Mouse (Mus musculus) kidney, embryonic 14.5 days (tissue): ENCODE data around the gene Tarm1. TPM values are rescaled to one million over a fixed set of nuclear protein-coding genes. Genes with fewer than 3 reads are reported as not detected.
A peak's percentile ranks its signal among the peaks of the same experiment; 100 is the strongest.

ENCODE experiments used
- ATAC-seq: fragments of 200-750 bp; cut with Nextera tagmentation; 2 replicates; pipeline ENCODE4 v1.8.0; 2017; ENCODE audit warnings: moderate number of reproducible peaks, mild to moderate bottlenecking, moderate TSS enrichment, moderate library complexity; ENCODE audit not compliant: low FRiP score, low TSS enrichment
- H3K27ac ChIP-seq: fragments of 300-500 bp; sonication (generic); 2 replicates; pipeline ENCODE4 v1.5.1; 2014; ENCODE audit warnings: low read depth, mild to moderate bottlenecking, low read length, moderate library complexity, mixed read lengths
- H3K27me3 ChIP-seq: fragments of 300-500 bp; sonication (generic); 2 replicates; pipeline ENCODE4 v1.6.1; 2014; ENCODE audit warnings: mild to moderate bottlenecking, low read length; ENCODE audit not compliant: control insufficient read depth, insufficient read depth
- H3K36me3 ChIP-seq: fragments of 300-500 bp; sonication (generic); 2 replicates; pipeline ENCODE4 v1.6.1; 2014; ENCODE audit warnings: low read length, mixed read lengths; ENCODE audit not compliant: control insufficient read depth, insufficient read depth
- H3K4me1 ChIP-seq: fragments of 300-500 bp; sonication (generic); 2 replicates; pipeline ENCODE4 v1.6.1; 2014; ENCODE audit warnings: low read length, mixed read lengths; ENCODE audit not compliant: control insufficient read depth, insufficient read depth
- H3K4me2 ChIP-seq: fragments of 300-500 bp; sonication (generic); replicated peaks from 2 replicates; pipeline ENCODE4 v1.6.1; 2014; ENCODE audit warnings: low read depth, mild to moderate bottlenecking, low read length
- H3K4me3 ChIP-seq: fragments of 300-500 bp; sonication (generic); 2 replicates; pipeline ENCODE4 v1.5.1; 2014; ENCODE audit warnings: mild to moderate bottlenecking, low read length
- H3K9ac ChIP-seq: fragments of 300-500 bp; sonication (generic); 2 replicates; pipeline ENCODE4 v1.6.1; 2014; ENCODE audit warnings: low read depth, mild to moderate bottlenecking, low read length, moderate library complexity
- H3K9me3 ChIP-seq: fragments of 300-500 bp; sonication (generic); 2 replicates; pipeline ENCODE4 v1.6.1; 2016; ENCODE audit warnings: low read length; ENCODE audit not compliant: control insufficient read depth
- WGBS: fragments of 180-500 bp; shearing (Covaris S2); extraction: QIAGEN DNeasy Blood & Tissue Kit; methylation state at CpG from one replicate; pipeline ENCODE4 v1.1.7; 2014; 5-methylcytosine and 5-hydroxymethylcytosine counted together
- polyA plus RNA-seq: library from polyadenylated mRNA; unstranded; fragments of >200 nt; fragmentation: Nextera tagmentation; extraction: Ambion mirVana; gene quantifications from 2 replicates; pipeline ENCODE4 v1.2.1, GENCODE M21; 2014

Tarm1 gene
- polyA plus RNA-seq: not detected in 2 replicates

DNA sequence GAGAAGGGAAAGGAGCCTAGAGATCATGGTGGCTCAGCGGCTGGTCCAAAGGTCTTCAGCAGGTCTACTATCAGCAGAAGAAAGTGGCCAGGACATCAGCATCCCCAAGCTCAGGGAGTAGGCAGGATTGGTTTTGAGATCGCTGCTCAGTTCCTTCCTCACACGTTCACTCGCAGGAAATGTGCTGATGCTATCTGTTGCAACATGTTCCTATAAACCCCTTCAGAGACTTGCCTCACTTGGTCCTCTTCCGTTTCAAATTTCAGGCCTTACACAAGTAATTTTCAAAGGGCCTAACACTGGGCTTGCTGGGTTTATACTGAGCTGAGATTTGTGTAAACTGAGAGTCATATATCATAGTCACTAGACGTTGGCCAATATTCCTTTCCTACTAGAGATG is at the start of gene Tarm1:
TSS of gene Tarm1 (minus strand) at position 186 of the 400 bp plus-strand sequence.
- Histone ChIP-seq H3K9me3 (no peaks in the 10 kb centered on the region), H3K4me3 (no peak within 1 kb of the TSS), H3K4me1 (no peaks in the 10 kb centered on the region), H3K9ac (no peak within 1 kb of the TSS), H3K27me3 (no peaks in the 10 kb centered on the region), H3K36me3 (no peaks in the 10 kb centered on the region), H3K4me2 (no peak within 1 kb of the TSS), H3K27ac (no peak within 1 kb of the TSS)
- ATAC-seq: no peak
- WGBS: 84% methylated on average over 6 of the region's 6 CpGs

DNA sequence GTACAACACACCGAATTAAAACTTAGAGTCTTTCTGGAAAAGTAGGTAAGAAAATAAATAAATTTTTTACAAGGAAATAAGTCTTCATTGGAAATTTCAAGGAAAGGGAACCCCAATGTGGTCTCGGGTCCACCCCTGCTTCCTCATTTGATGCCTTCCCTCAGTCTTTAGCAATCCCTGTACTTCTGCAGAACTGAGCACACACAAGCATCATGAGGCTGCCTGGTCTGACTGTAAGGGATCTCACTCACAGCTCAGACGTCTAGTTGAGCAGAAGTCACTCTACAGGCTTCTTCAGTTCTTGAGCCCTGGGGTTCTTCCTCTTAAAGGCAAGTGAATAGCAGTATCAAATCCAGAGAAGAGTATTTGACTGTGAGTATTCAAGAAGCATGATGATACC is 3.5 kb upstream of the Tarm1 start:
- Histone ChIP-seq H3K4me1 (no peaks in the 10 kb centered on the region), H3K27ac (no peak overlapping the region), H3K4me2 (no peak overlapping the region), H3K4me3 (no peak overlapping the region), H3K36me3 (no peaks in the 10 kb centered on the region), H3K9ac (no peak overlapping the region), H3K27me3 (no peaks in the 10 kb centered on the region), H3K9me3 (no peaks in the 10 kb centered on the region)
- 78% methylated on average over 3 of the region's 3 CpGs for WGBS
- ATAC-seq: no peak

DNA sequence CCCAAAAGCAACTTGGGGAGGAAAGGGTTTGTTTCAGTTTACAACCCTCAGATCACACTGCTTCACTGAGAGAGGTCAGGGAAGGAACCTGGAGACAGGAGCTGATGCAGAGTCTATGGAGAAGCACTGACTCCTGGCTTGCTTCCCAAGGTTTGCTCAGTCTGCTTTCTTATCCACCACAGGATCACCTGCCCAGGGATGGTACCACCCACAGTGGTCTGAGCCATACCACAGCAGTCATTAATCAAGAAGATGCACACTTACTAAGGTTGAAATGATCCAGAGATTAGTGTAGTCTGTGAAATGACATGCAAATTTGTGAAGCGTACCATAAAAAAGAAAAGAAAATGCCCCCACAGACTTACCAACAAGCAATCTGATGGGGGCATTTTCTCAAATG is 2.0 kb downstream of the Tarm1 start:
- ATAC-seq: no peak
- no peaks in the 10 kb centered on the region for H3K4me1 ChIP-seq
- H3K4me3 ChIP-seq: no peak overlapping the region
- no peak overlapping the region for H3K27ac ChIP-seq
- no peak overlapping the region for H3K4me2 ChIP-seq
- H3K36me3 ChIP-seq: no peaks in the 10 kb centered on the region
- WGBS: 100% methylated on average over 1 of the region's 1 CpGs
- no peaks in the 10 kb centered on the region for H3K9me3 ChIP-seq
- H3K9ac ChIP-seq: no peak overlapping the region
- no peaks in the 10 kb centered on the region for H3K27me3 ChIP-seq

DNA sequence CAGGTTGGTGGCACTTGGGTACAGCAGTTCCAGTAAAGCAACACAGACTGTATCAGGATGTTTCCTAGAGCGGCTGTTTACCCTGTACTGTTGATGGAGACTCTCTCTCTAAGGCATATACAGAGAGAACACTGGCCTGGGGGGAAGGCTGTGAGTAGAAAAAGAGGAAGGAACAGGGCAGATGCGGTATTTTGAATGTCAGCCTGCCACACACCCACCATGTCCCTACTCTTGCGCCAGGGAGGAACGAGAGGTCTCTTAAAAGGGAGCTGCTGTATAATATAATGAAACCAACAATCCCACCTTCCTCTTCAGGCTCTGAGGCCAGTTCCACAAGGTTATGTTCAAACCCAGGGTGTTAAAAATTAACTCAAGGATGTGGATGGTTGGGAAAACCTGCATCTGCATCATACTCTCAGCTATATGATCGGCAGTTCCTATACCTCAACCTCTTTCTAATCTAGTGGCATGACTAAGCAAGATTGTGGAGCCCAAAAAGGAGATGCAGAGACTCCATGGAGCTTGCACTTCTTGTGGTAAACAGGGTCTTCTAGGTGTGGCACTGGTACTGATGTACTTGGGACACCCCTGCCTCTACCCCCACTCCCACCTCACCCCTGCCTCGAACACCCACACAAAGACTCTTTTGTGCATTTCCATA is 20.3 kb downstream of the Tarm1 start:
- Histone ChIP-seq H3K4me3 (no peak overlapping the region), H3K27me3 (no peaks in the 10 kb centered on the region), H3K27ac (no peak overlapping the region), H3K36me3 (no peaks in the 10 kb centered on the region), H3K4me2 (no peak overlapping the region), H3K9ac (no peak overlapping the region), H3K9me3 (no peaks in the 10 kb centered on the region), H3K4me1 (no peaks in the 10 kb centered on the region)
- WGBS: 90% methylated on average over 6 of the region's 6 CpGs
- ATAC-seq: no peak

- WGBS: 69% methylated on average over 5 of the region's 5 CpGs
- Histone ChIP-seq H3K27ac (no peak overlapping the region), H3K9me3 (no peaks in the 10 kb centered on the region), H3K36me3 (no peaks in the 10 kb centered on the region), H3K4me1 (no peaks in the 10 kb centered on the region), H3K27me3 (no peaks in the 10 kb centered on the region), H3K9ac (no peak overlapping the region), H3K4me3 (no peak overlapping the region), H3K4me2 (no peak overlapping the region)
- ATAC-seq: no peak
Measured at GRCm38 (mm10) chr7:3476728-3477127, 25.7 kb downstream of the Tarm1 start.

- peak; percentile 88 for ATAC-seq
- H3K9ac ChIP-seq: no peak overlapping the region; the same call in 1 of the 2 replicates
- WGBS: 4% methylated on average over 19 of the region's 19 CpGs
- H3K27ac ChIP-seq: no peak overlapping the region
- H3K4me2 ChIP-seq: peak overlapping the region; percentile 36
- no peaks in the 10 kb centered on the region for H3K4me1 ChIP-seq
- no peaks in the 10 kb centered on the region for H3K36me3 ChIP-seq
- no peaks in the 10 kb centered on the region for H3K9me3 ChIP-seq
- no peaks in the 10 kb centered on the region for H3K27me3 ChIP-seq
- peak overlapping the region; percentile 13; the same call in 1 of the 2 replicates for H3K4me3 ChIP-seq
Measured at GRCm38 (mm10) chr7:3474291-3475080, 27.9 kb downstream of the Tarm1 start.

DNA sequence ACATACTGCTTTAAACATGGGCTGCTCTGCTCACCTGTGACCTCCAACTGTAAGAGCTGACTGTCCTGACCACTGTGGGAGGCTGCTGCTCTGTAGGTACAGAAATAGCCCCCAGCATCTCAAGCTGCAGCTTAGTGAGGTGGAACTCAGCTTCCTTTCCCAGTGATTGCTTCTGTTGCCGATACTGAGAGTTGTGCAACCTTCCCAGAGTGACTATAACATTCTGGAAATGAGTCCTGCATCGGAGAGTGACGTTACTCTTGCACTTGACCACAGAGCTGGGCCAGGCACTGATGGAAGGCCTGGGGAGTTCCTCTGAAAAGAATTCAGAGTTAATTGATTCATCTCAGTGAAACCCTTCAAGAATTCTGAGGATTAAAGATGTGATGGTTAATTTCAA is 29.6 kb downstream of the Tarm1 start:
- H3K27ac ChIP-seq: no peak overlapping the region
- H3K4me1 ChIP-seq: no peaks in the 10 kb centered on the region
- H3K9ac ChIP-seq: no peak overlapping the region
- no peak overlapping the region for H3K4me3 ChIP-seq
- no peaks in the 10 kb centered on the region for H3K27me3 ChIP-seq
- no peaks in the 10 kb centered on the region for H3K36me3 ChIP-seq
- no peak for ATAC-seq
- no peaks in the 10 kb centered on the region for H3K9me3 ChIP-seq
- no peak overlapping the region for H3K4me2 ChIP-seq
- WGBS: 79% methylated on average over 3 of the region's 3 CpGs

DNA sequence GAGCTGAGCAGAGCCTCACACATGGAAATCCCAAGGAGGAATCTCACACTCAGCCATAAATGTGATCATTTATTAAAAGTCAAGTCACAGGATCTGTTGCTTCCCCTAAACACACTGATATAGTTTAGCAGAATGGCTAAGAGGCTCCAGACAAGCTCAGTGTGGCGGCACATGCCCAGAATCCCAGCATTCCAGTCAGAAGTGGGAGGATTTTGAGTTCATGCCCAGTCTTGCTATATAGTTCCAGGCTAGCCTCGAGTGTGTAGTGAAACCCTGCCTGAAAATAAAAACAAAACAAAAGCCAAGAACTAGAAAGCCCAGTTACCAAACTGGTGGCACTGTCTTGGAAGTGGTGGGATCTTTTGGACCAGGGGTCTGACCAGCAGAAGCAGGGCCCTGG is 33.8 kb downstream of the Tarm1 start:
- WGBS: 62% methylated on average over 2 of the region's 2 CpGs
- no peaks in the 10 kb centered on the region for H3K27me3 ChIP-seq
- no peak overlapping the region for H3K27ac ChIP-seq
- no peaks in the 10 kb centered on the region for H3K36me3 ChIP-seq
- no peak for ATAC-seq
- no peaks in the 10 kb centered on the region for H3K9me3 ChIP-seq
- H3K4me1 ChIP-seq: no peaks in the 10 kb centered on the region
- H3K9ac ChIP-seq: no peak overlapping the region
- no peak overlapping the region for H3K4me2 ChIP-seq
- H3K4me3 ChIP-seq: no peak overlapping the region

DNA sequence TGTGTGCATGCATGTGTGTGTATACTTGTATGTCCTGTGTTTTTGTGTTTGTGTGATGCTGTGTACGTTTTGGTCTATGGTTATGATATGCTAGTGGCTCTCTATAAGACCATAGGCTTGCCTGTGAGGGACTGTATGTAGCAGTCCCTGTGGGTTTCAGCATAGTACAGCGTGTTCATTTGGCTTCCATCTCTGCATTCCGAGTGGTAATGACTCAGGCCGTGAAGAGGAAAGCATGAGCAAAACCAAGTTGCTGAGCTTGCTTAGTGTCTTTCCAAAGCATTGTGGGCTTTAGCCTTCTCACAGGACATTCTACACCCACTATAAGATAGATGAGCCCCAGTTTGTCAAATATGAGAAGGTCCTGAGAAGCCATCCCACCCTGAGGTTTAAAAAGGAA is 39.1 kb downstream of the Tarm1 start:
- H3K4me2 ChIP-seq: no peak overlapping the region
- H3K27ac ChIP-seq: no peak overlapping the region
- H3K36me3 ChIP-seq: no peaks in the 10 kb centered on the region
- no peaks in the 10 kb centered on the region for H3K9me3 ChIP-seq
- no peak overlapping the region for H3K4me3 ChIP-seq
- no peak overlapping the region for H3K9ac ChIP-seq
- no peak for ATAC-seq
- no peaks in the 10 kb centered on the region for H3K27me3 ChIP-seq
- WGBS: 86% methylated on average over 4 of the region's 4 CpGs
- no peaks in the 10 kb centered on the region for H3K4me1 ChIP-seq
